Mouse (Mus musculus) liver, embryonic 14.5 days (tissue): Measurements from ENCODE around the gene Bcl11b. TPM values are rescaled to one million over a fixed set of nuclear protein-coding genes. Genes with fewer than 3 reads are reported as not detected.

ENCODE experiments used
- ATAC-seq: fragments of 200-750 bp; cut with Nextera tagmentation; 2 replicates; pipeline ENCODE4 v1.8.0; 2017; ENCODE audit warnings: moderate number of reproducible peaks, mild to moderate bottlenecking, moderate library complexity; ENCODE audit not compliant: insufficient read depth
- DNase-seq, 3 experiments: peaks; one replicate each; pipeline ENCODE4 v3.0.0-alpha.2; 2012 to 2013; ENCODE audit warnings: low read depth in 3 of 3, low spot score in 3 of 3
- H3K27ac ChIP-seq: fragments of 300-500 bp; sonication (generic); 2 replicates; pipeline ENCODE4 v1.5.1; 2014; ENCODE audit warnings: moderate library complexity, mild to moderate bottlenecking, control low read depth, inconsistent platforms
- H3K27me3 ChIP-seq: fragments of 300-500 bp; sonication (generic); 2 replicates; pipeline ENCODE4 v1.6.1; 2014; ENCODE audit warnings: mild to moderate bottlenecking, low read length, moderate library complexity; ENCODE audit not compliant: control insufficient read depth, insufficient read depth
- H3K36me3 ChIP-seq: fragments of 300-500 bp; sonication (generic); replicated peaks from 2 replicates; pipeline ENCODE4 v1.6.1; 2014; ENCODE audit warnings: low read depth; ENCODE audit not compliant: control insufficient read depth, insufficient read depth
- H3K4me1 ChIP-seq, 2 experiments: fragments of 200-500 bp in 1 of 2; fragments of 300-500 bp in 1 of 2; sonication (generic) in 1 of 2; replicated peaks; 2 replicates each; pipeline ENCODE4 v1.6.1; 2012 to 2014; ENCODE audit warnings: antibody characterized with exemption in 1 of 2, inconsistent platforms in 1 of 2, low read length in 1 of 2; ENCODE audit not compliant: control insufficient read depth in 2 of 2, insufficient read depth in 2 of 2
- H3K4me2 ChIP-seq: fragments of 300-500 bp; sonication (generic); 2 replicates; pipeline ENCODE4 v1.6.1; 2014; ENCODE audit warnings: low read depth, mild to moderate bottlenecking, control low read depth, moderate library complexity
- H3K4me3 ChIP-seq, 2 experiments: fragments of 200-500 bp in 1 of 2; fragments of 300-500 bp in 1 of 2; sonication (generic) in 1 of 2; 2 replicates each; pipeline ENCODE4 v1.5.1; 2012 to 2014; ENCODE audit warnings: low read depth in 2 of 2, low read length in 2 of 2, mild to moderate bottlenecking in 2 of 2, control low read depth in 1 of 2, inconsistent platforms in 1 of 2, moderate library complexity in 1 of 2; ENCODE audit not compliant: insufficient read depth in 1 of 2
- H3K9ac ChIP-seq: fragments of 300-500 bp; sonication (generic); replicated peaks from 2 replicates; pipeline ENCODE4 v1.6.1; 2014; ENCODE audit warnings: mild to moderate bottlenecking, control low read depth, moderate library complexity
- H3K9me3 ChIP-seq: fragments of 300-500 bp; sonication (generic); 2 replicates; pipeline ENCODE4 v1.6.1; 2016; ENCODE audit warnings: low read length, mixed read lengths; ENCODE audit not compliant: control insufficient read depth
- CTCF ChIP-seq: IDR thresholded peaks from 2 replicates; pipeline ENCODE4 v1.5.1; 2016; ENCODE audit warnings: antibody characterized with exemption, low read depth, control low read depth
- EP300 ChIP-seq: IDR thresholded peaks from 2 replicates; pipeline ENCODE4 v1.6.1; 2016; ENCODE audit warnings: antibody characterized with exemption, low read depth
- WGBS: fragments of 180-500 bp; shearing (Covaris S2); extraction: QIAGEN DNeasy Blood & Tissue Kit; methylation state at CpG from one replicate; pipeline ENCODE4 v1.1.7; 2014; ENCODE audit not compliant: insufficient replicate concordance; 5-methylcytosine and 5-hydroxymethylcytosine counted together
- polyA plus RNA-seq, 2 experiments: library from polyadenylated mRNA; depleted of rRNA in 1 of 2; stranded (reverse) in 1 of 2; unstranded in 1 of 2; fragments of >200 nt; fragmentation: Nextera tagmentation in 1 of 2; extraction: Ambion mirVana in 1 of 2; gene quantifications; 2 replicates each; pipeline versions ENCODE4 v1.2.1 to v1.2.3; 2012 to 2014

Gene Bcl11b
- polyA plus RNA-seq, 2 experiments, result 0.02 TPM; not detected in 1

GRCm38 (mm10) chr12:107926074-107926855 is 77.1 kb downstream of the Bcl11b start:
- WGBS, result 74% methylated on average over 22 of the region's 22 CpGs
- no peak for DNase-seq

GRCm38 (mm10) chr12:107924696-107925095 is 78.7 kb downstream of the Bcl11b start:
- no peaks in the 10 kb centered on the region for H3K9me3 ChIP-seq
- ATAC-seq (no peak), DNase-seq (no peak)
- no peaks in the 10 kb centered on the region for H3K27me3 ChIP-seq
- H3K9ac ChIP-seq, result no peak overlapping the region
- no peak overlapping the region for H3K4me3 ChIP-seq
- 58% methylated on average over 4 of the region's 4 CpGs for WGBS
- no peak for TF ChIP-seq EP300
- no peak for TF ChIP-seq CTCF
- no peaks in the 10 kb centered on the region for H3K4me1 ChIP-seq
- H3K27ac ChIP-seq, result no peak overlapping the region
- H3K36me3 ChIP-seq, result no peaks in the 10 kb centered on the region
- H3K4me2 ChIP-seq, result no peak overlapping the region

More at GRCm38 (mm10) chr12:107926074-107926855, 77.1 kb downstream of the Bcl11b start:
- no peaks in the 10 kb centered on the region for H3K27me3 ChIP-seq
- H3K4me3 ChIP-seq, result no peak overlapping the region
- no peaks in the 10 kb centered on the region for H3K4me1 ChIP-seq
- no peak overlapping the region for H3K27ac ChIP-seq
- H3K9me3 ChIP-seq, result no peaks in the 10 kb centered on the region
- TF ChIP-seq EP300 (no peak), CTCF (no peak)
- H3K36me3 ChIP-seq, result no peaks in the 10 kb centered on the region
- H3K4me2 ChIP-seq, result no peak overlapping the region
- H3K9ac ChIP-seq, result no peak overlapping the region
- ATAC-seq, result no peak

GRCm38 (mm10) chr12:107923963-107924362 is 79.4 kb downstream of the Bcl11b start:
- Histone ChIP-seq H3K4me1 (no peaks in the 10 kb centered on the region), H3K4me2 (no peak overlapping the region), H3K27ac (no peak overlapping the region), H3K27me3 (no peaks in the 10 kb centered on the region), H3K36me3 (no peaks in the 10 kb centered on the region), H3K9ac (no peak overlapping the region), H3K4me3 (no peak overlapping the region), H3K9me3 (no peaks in the 10 kb centered on the region)
- ATAC-seq (no peak), DNase-seq (no peak)
- TF ChIP-seq EP300 (no peak), CTCF (no peak)
- WGBS, result 51% methylated on average over 3 of the region's 3 CpGs

GRCm38 (mm10) chr12:107922180-107922579 is 81.2 kb downstream of the Bcl11b start:
- no peak for DNase-seq
- 73% methylated on average over 7 of the region's 7 CpGs for WGBS
- Histone ChIP-seq H3K4me2 (no peak overlapping the region), H3K4me3 (no peak overlapping the region), H3K27ac (no peak overlapping the region), H3K4me1 (no peaks in the 10 kb centered on the region), H3K27me3 (no peaks in the 10 kb centered on the region), H3K36me3 (no peaks in the 10 kb centered on the region), H3K9me3 (no peaks in the 10 kb centered on the region), H3K9ac (no peak overlapping the region)
- TF ChIP-seq EP300 (no peak), CTCF (no peak)
- ATAC-seq, result no peak

GRCm38 (mm10) chr12:107921566-107921965 is 81.8 kb downstream of the Bcl11b start:
- H3K27ac ChIP-seq, result no peak overlapping the region
- H3K4me1 ChIP-seq, result no peaks in the 10 kb centered on the region
- no peak for ATAC-seq
- no peaks in the 10 kb centered on the region for H3K27me3 ChIP-seq
- H3K4me2 ChIP-seq, result no peak overlapping the region
- no peaks in the 10 kb centered on the region for H3K36me3 ChIP-seq
- WGBS, result 71% methylated on average over 7 of the region's 7 CpGs
- H3K9me3 ChIP-seq, result no peaks in the 10 kb centered on the region
- no peak overlapping the region for H3K4me3 ChIP-seq
- DNase-seq, result no peak
- TF ChIP-seq CTCF, result no peak
- no peak for TF ChIP-seq EP300
- no peak overlapping the region for H3K9ac ChIP-seq
